Mouse (Mus musculus): ENCODE results near the gene Cd300ld3. TPM values are rescaled to one million over a fixed set of nuclear protein-coding genes. Genes with fewer than 3 reads are reported as not detected.

The Cd300ld3 gene
- polyA plus RNA-seq, 1 experiment: 41.5 TPM

GRCm38 (mm10) chr11:115077436-115077835, 29.2 kb upstream of the Cd300ld3 start:
- Histone ChIP-seq H3K27me3 (ENCODE audit: control insufficient read depth, insufficient read depth, low read length) (no peaks in the 10 kb centered on the region), H3K4me3 (ENCODE audit: control insufficient read depth, insufficient read depth, low read length) (no peak overlapping the region), H3K36me3 (ENCODE audit: control insufficient read depth, insufficient read depth, low read length) (no peaks in the 10 kb centered on the region), H3K4me1 (replicated peaks; ENCODE audit: control insufficient read depth, insufficient read depth, low read length) (no peaks in the 10 kb centered on the region), H3K27ac (ENCODE audit: control insufficient read depth, insufficient read depth, low read length) (no peak overlapping the region)
- no peak for DNase-seq
- 100% methylated on average over 1 of the region's 1 CpGs for WGBS
- TF ChIP-seq POLR2A (IDR thresholded peaks at IDR 0.05; ENCODE audit: control insufficient read depth, extremely low read depth, insufficient read depth, low read length, poor library complexity) (no peak), CTCF (IDR thresholded peaks at IDR 0.05; ENCODE audit: borderline replicate concordance, control insufficient read depth, extremely low read depth, insufficient read depth, low read length, poor library complexity) (no peak)

- TF ChIP-seq CTCF (IDR thresholded peaks at IDR 0.05; ENCODE audit: borderline replicate concordance, control insufficient read depth, extremely low read depth, insufficient read depth, low read length, poor library complexity): no peak
- no peak for TF ChIP-seq POLR2A (IDR thresholded peaks at IDR 0.05; ENCODE audit: control insufficient read depth, extremely low read depth, insufficient read depth, low read length, poor library complexity)
- no peaks in the 10 kb centered on the region for H3K36me3 ChIP-seq (ENCODE audit: control insufficient read depth, insufficient read depth, low read length)
- no peak overlapping the region for H3K4me3 ChIP-seq (ENCODE audit: control insufficient read depth, insufficient read depth, low read length)
- 90% methylated on average over 5 of the region's 5 CpGs for WGBS
- no peak overlapping the region for H3K27ac ChIP-seq (ENCODE audit: control insufficient read depth, insufficient read depth, low read length)
- no peaks in the 10 kb centered on the region for H3K4me1 ChIP-seq (replicated peaks; ENCODE audit: control insufficient read depth, insufficient read depth, low read length)
- no peaks in the 10 kb centered on the region for H3K27me3 ChIP-seq (ENCODE audit: control insufficient read depth, insufficient read depth, low read length)
- DNase-seq: no peak
These were observed 27.6 kb upstream of the Cd300ld3 start for GRCm38 (mm10) chr11:115075859-115076258.

GRCm38 (mm10) chr11:115075407-115075806, 27.2 kb upstream of the Cd300ld3 start:
- TF ChIP-seq POLR2A (IDR thresholded peaks at IDR 0.05; ENCODE audit: control insufficient read depth, extremely low read depth, insufficient read depth, low read length, poor library complexity) (no peak), CTCF (IDR thresholded peaks at IDR 0.05; ENCODE audit: borderline replicate concordance, control insufficient read depth, extremely low read depth, insufficient read depth, low read length, poor library complexity) (no peak)
- WGBS: 64% methylated on average over 7 of the region's 7 CpGs

GRCm38 (mm10) chr11:115073002-115073401, 24.8 kb upstream of the Cd300ld3 start:
- Histone ChIP-seq H3K27me3 (ENCODE audit: control insufficient read depth, insufficient read depth, low read length) (no peaks in the 10 kb centered on the region), H3K4me3 (ENCODE audit: control insufficient read depth, insufficient read depth, low read length) (no peak overlapping the region), H3K4me1 (replicated peaks; ENCODE audit: control insufficient read depth, insufficient read depth, low read length) (no peaks in the 10 kb centered on the region), H3K36me3 (ENCODE audit: control insufficient read depth, insufficient read depth, low read length) (no peaks in the 10 kb centered on the region), H3K27ac (ENCODE audit: control insufficient read depth, insufficient read depth, low read length) (no peak overlapping the region)
- 86% methylated on average over 5 of the region's 5 CpGs for WGBS
- no peak for TF ChIP-seq CTCF (IDR thresholded peaks at IDR 0.05; ENCODE audit: borderline replicate concordance, control insufficient read depth, extremely low read depth, insufficient read depth, low read length, poor library complexity)
- TF ChIP-seq POLR2A (IDR thresholded peaks at IDR 0.05; ENCODE audit: control insufficient read depth, extremely low read depth, insufficient read depth, low read length, poor library complexity): no peak
- DNase-seq: no peak

More at GRCm38 (mm10) chr11:115075407-115075806, 27.2 kb upstream of the Cd300ld3 start:
- Histone ChIP-seq H3K27ac (ENCODE audit: control insufficient read depth, insufficient read depth, low read length) (no peak overlapping the region), H3K27me3 (ENCODE audit: control insufficient read depth, insufficient read depth, low read length) (no peaks in the 10 kb centered on the region), H3K4me3 (ENCODE audit: control insufficient read depth, insufficient read depth, low read length) (no peak overlapping the region), H3K4me1 (replicated peaks; ENCODE audit: control insufficient read depth, insufficient read depth, low read length) (no peaks in the 10 kb centered on the region), H3K36me3 (ENCODE audit: control insufficient read depth, insufficient read depth, low read length) (no peaks in the 10 kb centered on the region)
- no peak for DNase-seq

GRCm38 (mm10) chr11:115071631-115072294, 23.6 kb upstream of the Cd300ld3 start:
- Histone ChIP-seq H3K4me1 (replicated peaks; ENCODE audit: control insufficient read depth, insufficient read depth, low read length) (no peaks in the 10 kb centered on the region), H3K27ac (ENCODE audit: control insufficient read depth, insufficient read depth, low read length) (no peak overlapping the region), H3K36me3 (ENCODE audit: control insufficient read depth, insufficient read depth, low read length) (no peaks in the 10 kb centered on the region), H3K27me3 (ENCODE audit: control insufficient read depth, insufficient read depth, low read length) (no peaks in the 10 kb centered on the region), H3K4me3 (ENCODE audit: control insufficient read depth, insufficient read depth, low read length) (no peak overlapping the region)
- no peak for DNase-seq
- WGBS: 10% methylated on average over 14 of the region's 14 CpGs
- TF ChIP-seq CTCF (IDR thresholded peaks at IDR 0.05; ENCODE audit: borderline replicate concordance, control insufficient read depth, extremely low read depth, insufficient read depth, low read length, poor library complexity) (no peak), POLR2A (IDR thresholded peaks at IDR 0.05; ENCODE audit: control insufficient read depth, extremely low read depth, insufficient read depth, low read length, poor library complexity) (no peak)

GRCm38 (mm10) chr11:115071015-115071551, 22.9 kb upstream of the Cd300ld3 start:
- no peak overlapping the region for H3K4me3 ChIP-seq (ENCODE audit: control insufficient read depth, insufficient read depth, low read length)
- no peaks in the 10 kb centered on the region for H3K27me3 ChIP-seq (ENCODE audit: control insufficient read depth, insufficient read depth, low read length)
- no peaks in the 10 kb centered on the region for H3K4me1 ChIP-seq (replicated peaks; ENCODE audit: control insufficient read depth, insufficient read depth, low read length)
- no peak overlapping the region for H3K27ac ChIP-seq (ENCODE audit: control insufficient read depth, insufficient read depth, low read length)
- WGBS: 44% methylated on average over 9 of the region's 9 CpGs
- no peak for DNase-seq
- TF ChIP-seq POLR2A (IDR thresholded peaks at IDR 0.05; ENCODE audit: control insufficient read depth, extremely low read depth, insufficient read depth, low read length, poor library complexity) (no peak), CTCF (IDR thresholded peaks at IDR 0.05; ENCODE audit: borderline replicate concordance, control insufficient read depth, extremely low read depth, insufficient read depth, low read length, poor library complexity) (no peak)
- H3K36me3 ChIP-seq (ENCODE audit: control insufficient read depth, insufficient read depth, low read length): no peaks in the 10 kb centered on the region
